Mouse (Mus musculus): ENCODE data around the gene Mapk8ip1.

The Mapk8ip1 gene

DNA sequence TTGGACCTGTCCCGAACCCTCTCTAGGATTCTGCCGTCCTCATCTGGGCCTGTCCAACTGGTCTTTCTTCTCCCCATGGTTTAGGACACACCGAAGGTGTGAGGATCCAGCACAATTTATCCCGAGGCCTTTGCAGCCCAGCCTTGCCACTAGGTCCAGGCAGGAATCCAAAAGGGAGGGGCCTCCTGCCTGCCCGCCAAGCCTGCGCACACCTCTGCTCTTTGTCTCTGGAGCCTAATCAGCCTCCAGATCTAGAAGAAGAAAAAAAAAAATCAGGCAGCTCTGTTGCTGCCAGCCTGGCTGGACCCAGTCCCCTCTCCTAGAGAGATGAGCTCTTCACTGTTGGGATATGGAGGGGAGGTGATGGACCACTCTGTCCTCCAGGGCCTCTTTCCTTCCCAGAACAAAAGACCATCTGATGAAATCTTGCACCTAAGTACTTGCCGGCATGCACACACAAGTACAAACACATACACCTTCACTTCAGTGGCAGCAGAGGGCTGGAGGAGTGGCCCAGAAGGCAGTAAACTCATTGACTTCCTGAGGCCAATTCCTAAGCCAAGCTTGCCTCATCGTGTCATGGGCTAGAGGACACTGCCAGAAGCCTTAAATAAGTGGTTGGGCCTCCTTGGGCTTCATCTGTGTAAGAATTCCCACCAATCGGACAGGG, 28.2 kb downstream of the Mapk8ip1 start:
- peak; percentile 17 for DNase-seq (ENCODE audit: low spot score)

DNA sequence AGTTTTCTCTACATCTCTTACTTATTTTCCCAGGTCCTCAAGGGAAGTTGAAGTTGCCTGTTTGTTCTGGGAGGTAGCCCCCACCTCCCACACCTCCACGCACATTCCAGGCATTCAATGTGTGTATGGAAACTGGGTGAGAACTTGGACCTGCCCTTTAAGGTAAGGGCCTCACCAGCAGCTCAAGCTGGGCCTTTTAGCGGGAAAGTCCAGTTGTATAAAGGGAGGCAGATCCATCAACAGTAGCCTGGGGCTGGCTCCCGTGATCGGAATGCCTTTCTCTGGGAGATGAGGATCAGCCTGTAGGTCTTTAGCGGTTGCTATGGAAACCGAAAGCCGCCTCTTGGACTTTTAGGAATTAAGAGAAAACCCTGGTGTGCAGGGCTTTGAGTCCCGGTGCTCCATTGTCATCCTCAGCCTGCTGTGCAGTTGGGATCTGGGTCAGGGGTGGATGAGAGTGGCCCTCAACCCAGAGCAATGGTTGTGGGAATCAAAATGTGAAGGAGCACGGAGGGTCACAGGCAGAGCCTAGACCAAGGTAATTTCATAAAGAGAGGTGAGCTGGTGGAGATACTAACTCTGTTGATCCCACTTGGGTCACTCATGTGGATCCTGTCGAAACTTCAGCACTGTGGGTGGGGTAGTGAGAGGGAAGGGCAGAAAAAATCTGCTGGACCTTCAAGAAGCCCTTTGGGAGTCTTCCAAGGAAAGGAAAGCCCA, 28.9 kb downstream of the Mapk8ip1 start:
- peak; percentile 83 for DNase-seq (ENCODE audit: low spot score)

DNA sequence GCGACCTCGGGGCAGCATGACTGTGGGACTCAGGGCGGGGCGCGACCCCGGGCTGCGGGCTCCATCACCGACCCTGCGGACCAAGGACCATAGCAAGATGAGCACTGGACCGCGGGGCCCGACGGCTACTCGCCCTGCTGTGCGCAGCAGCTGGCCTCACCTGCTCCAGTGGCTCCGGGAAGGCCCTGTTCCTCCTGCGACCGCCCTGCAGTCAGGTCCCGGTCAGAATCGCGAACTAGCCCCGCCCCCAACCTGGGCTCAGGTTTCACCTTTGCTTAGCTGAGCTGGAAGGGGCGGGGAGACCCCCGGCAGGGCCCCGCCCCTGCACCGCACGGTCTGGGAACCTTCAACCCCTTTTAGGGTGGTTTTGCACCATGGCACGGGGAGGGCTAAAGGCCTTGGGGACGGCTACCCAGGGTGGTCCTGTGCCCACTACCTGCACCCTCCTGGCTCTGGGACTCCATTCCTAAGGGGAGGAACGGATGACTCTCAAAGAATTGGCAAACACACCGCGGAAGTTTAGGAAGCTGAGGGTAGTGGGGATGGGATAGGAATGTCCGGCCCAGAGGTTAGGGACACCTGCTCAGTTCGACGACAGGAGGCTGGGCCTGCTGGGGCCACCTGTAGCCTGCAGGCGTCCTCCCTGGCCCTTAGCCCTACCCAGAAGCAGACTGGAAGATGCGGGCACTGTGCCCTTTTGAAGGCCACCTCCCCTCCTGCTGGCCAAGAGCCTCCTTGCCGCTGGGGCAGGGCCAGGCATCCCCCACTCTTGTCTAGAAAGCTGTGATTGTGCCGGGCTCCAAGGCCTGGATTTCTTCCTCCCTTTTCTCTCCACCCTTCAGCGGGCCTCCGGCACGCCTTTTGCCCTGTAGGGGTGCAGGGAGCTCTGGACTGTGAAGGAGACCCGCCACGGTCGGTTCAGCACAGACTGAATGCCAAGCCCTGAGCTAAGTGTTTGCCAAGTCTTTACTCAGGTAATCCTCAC, 29.9 kb downstream of the Mapk8ip1 start:
- DNase-seq (ENCODE audit: low spot score): peak; percentile 77

DNA sequence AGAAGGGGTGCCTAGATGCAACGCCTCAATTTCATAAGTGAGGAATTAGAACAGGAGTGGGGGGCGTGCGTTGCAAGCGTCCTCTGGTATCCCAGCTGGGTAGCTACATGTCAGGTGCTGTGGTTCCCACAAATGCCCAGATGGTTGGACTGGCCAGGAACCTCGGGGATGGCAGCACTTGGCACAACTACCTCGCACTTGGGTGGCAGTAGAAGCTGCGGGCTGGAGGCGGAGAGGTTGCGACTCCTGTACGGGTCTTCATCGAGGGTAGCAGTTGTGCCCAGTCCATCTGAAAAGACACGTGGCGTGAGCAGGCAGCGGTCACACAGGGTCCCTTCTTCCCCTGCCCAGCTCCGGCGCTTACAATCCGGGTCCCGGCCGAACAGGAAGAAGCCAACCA, 30.7 kb downstream of the Mapk8ip1 start:
- DNase-seq (ENCODE audit: low spot score): peak; percentile 15

DNA sequence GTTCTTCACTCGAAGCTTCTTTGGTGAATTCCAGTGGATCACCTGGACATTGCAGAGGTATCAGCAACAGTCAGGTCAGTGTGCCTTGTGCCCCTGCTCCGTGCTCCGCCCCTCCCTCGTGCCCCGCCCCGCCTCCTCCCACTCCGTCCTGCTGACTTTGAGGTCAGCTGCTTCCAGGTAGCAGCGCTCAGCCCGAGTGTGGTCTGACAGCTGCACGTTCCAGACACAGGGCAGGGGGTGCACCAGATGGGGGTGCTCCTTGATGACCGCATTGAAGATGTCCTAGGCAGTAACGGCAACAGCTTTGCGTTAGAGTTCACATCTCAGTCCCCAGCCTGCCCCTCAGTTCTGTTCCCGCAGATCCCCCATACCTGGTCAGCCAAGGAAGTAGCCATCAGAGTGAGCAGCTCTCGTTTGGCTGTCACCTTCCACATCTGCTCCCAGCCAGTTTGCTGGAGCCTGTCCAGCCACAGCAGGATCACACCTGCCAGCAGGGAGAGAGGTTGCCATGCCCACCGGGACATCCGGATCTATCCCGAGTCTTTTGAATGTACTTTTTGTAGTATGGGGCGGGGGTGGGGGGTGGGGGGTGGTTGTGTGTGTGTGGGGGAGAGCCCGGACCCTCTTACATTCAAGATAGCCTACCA, 33.6 kb downstream of the Mapk8ip1 start:
- no peak for DNase-seq (ENCODE audit: low spot score)

DNA sequence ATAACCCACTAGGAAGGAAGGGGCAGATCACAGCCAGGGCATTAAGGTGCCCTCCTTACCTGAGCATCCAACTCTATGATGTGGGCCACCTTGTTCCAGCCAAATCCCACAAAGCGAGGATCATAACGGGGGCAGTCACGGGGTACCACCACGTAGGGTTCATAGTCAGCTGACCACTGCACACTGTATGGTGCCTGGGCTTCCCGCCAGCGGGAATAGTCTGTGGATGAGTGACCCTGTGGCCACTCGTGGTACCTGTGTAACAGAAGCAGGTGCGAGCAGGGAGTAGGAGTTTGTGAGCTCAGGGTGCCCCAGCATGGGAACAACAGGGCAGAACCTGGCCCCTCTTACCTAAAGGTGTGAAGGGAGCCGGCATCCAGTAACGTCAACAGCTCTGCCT, 35.5 kb downstream of the Mapk8ip1 start:
- no peak for DNase-seq (ENCODE audit: low spot score)

DNA sequence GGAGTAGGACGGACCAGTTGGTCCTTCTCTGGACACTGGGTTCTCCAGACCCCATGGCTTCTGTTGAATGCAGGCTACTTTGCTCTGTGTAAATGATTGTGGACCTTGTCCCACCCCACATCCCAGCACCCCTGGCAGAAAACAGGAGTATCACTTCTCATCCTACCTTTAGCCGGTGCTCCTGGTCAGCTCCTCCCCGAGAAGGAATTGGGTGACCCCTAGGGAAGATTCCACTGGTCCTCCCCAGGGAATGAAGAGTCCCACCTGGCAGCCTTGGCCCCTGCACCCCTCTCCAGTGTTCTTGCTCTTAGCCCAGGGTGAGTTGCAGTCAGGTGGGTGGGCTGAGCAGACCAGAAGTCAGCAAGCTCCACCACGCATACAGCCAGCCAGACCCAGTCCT, 37.0 kb downstream of the Mapk8ip1 start:
- DNase-seq (ENCODE audit: low spot score): no peak

DNA sequence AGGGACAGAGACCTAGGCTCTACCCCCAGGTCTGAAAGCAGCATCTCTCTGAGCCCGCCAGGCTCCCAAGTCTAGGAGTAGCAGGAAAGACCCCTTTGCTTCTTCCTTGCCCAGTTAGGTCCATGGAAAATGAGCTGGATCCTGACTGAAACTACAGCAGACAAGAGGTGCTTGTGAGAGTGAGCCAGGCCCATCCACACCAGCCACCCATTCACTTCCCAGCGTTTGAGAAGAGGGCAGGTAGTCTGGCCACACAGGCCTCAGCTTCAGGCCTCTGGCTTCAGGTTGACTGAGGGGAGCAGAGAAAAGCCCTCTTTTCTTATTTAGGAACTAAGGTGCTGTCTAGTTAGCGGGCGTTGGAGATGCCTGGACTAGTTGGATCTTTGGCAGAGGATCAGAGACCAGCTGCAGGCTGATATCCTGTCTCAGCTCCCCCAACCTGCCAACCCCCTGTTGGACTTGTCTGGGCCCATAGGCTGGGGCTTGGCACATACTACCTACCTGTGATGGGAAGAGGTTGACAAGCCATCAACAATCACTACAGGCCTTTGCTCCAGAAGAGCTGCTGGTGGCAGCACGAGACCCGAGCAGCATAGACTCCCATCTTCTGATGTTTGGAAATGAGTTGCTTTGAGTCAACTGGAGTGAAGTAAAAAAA, 38.4 kb downstream of the Mapk8ip1 start:
- DNase-seq (ENCODE audit: low spot score): no peak

DNA sequence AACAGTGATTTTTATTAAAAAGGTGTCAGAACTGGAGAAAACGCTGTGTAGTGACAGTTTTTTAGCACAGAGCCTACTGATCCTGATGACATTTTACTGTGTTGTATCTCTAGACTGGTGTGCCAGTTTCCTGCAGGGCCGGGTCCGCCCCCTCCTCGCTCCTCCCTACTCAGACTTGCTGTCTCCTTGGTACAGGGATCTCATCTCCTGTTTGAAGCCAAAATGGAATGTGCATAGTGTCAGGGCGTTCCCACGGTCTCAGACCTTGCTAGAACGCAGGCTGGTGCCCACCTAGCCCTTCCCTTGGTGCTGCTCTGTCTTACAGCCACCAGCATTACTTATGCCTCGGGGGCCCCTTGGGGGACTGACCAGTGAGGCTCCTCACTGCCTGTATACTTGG, 39.3 kb downstream of the Mapk8ip1 start:
- DNase-seq (ENCODE audit: low spot score): no peak

DNA sequence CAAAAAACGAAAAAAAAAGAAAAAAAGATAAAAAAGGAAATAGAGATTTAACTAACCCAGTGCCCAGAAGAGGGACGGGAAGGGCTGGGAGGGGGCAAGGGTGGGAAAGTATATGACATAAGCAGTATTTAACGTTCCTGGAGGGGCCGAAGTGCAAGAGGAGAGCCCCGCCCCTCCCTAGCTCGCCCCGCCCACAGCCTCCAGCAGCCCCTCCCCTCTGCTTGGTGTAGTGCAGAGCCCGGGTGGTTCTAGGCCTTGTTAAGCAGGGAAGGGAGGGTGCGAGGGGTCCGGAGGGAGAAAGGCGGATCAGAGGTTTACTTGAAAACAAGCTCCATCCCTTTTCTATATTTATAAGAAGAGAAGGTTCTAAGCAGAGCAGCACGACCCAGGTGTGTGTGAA, 40.2 kb downstream of the Mapk8ip1 start:
- no peak for DNase-seq (ENCODE audit: low spot score)

DNA sequence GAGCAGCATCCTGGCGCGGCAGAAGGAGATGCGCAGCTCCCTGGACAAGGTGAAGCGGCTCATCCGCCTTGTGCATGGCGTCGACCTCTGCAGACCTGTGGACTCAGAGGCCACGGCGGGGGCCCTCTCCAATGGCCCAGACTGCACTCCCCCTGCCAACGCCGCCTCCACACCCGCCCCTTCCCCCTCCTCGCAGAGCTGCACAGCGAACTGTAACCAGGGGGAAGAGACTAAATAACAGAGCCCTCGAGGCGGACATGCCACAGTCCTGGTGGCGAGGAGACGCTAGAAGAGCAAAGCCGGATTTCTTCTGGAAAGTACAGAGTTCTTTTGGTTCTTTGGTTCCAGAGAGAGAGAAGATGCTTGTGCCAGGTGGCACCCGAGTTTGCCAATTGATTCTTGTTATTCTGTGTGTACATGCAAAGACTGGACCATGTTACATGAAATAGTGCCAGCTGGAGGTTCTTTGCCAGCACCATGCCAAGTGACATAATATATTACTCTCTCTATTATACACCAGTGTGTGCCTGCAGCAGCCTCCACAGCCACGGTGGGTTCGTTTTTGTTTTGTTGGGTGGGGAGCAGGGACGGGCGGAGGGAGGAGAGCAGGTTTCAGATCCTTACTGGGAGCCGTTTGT, 40.8 kb downstream of the Mapk8ip1 start:
- DNase-seq (ENCODE audit: low spot score): no peak

DNA sequence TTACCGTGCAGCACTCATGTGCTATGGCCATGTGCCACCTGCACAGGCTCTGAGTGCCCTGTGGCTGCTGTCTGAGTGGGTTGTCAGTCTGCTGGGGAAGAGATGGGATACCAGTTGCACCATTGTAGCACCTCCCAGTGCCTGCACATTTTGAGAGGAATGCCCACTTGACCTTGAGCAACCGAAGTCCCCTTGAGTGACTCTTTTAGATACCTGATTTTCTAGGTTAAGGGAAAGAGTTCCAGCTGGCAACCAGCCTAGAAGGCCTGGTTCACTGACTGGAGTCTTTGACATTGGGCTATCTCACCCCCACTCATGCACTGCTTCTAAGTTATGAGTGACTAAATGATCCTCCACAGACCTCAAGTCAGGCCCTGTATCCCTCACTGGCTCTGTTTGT, 41.8 kb downstream of the Mapk8ip1 start:
- no peak for DNase-seq (ENCODE audit: low spot score)

DNA sequence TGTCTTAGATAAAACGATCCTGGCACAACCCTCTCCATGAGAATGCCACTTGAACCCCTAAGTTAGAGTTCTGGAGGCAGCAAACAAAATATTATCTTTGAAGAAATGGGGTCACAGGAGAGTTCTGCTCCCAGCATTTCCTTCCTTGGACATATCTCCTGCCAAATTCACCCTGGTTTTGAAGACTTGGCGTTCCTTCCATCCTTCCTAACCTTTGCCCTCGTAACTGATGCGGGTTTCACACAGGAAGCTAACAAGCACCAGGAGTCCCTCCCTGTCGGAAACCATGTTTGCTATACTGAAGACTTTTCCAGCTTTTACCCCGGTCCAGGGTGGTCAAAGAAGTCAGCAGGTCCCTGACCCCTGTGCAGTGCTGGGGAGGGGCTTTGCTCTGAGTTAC, 46.8 kb downstream of the Mapk8ip1 start:
- DNase-seq (ENCODE audit: low spot score): no peak

DNA sequence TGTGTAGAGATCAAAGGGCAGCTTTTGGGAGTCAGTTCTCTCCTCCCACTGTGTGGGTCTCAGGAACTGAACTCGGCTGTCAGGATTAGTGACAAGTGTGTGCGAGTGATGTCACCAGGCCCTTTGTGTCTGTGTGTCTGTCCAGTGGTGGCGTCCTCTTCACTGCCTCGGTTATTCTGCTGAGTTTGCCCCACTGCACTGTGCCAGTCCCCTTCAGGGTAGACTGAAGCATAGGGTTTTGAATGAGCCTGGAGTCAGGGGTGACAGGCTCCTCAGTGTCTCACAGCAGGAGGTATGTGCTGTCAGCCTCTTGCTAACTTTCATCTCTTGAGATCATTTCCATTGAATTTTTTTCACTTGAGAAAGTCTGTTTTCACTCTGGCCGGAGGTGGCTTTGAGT, 47.7 kb downstream of the Mapk8ip1 start:
- DNase-seq (ENCODE audit: low spot score): no peak

DNA sequence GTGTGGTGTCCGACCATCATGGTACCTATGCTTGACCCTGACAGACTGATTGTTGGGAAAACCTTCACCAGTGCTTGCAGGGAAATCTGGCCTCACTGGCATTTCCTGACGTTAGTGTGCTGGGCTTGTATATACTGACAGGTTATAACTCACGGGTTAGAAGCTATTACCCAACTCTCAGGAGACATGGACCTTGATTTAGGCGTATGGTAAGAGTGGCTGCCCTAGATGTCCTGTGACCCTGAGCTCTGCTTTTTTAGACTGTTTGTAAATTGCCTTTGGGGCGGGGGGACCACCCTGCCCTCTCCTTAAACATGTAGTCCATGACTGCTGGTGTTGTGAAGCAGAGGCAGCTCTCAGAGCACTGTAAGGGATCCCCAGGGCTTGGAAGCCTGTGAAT, 50.4 kb downstream of the Mapk8ip1 start:
- peak; percentile 12 for DNase-seq (ENCODE audit: low spot score)

DNA sequence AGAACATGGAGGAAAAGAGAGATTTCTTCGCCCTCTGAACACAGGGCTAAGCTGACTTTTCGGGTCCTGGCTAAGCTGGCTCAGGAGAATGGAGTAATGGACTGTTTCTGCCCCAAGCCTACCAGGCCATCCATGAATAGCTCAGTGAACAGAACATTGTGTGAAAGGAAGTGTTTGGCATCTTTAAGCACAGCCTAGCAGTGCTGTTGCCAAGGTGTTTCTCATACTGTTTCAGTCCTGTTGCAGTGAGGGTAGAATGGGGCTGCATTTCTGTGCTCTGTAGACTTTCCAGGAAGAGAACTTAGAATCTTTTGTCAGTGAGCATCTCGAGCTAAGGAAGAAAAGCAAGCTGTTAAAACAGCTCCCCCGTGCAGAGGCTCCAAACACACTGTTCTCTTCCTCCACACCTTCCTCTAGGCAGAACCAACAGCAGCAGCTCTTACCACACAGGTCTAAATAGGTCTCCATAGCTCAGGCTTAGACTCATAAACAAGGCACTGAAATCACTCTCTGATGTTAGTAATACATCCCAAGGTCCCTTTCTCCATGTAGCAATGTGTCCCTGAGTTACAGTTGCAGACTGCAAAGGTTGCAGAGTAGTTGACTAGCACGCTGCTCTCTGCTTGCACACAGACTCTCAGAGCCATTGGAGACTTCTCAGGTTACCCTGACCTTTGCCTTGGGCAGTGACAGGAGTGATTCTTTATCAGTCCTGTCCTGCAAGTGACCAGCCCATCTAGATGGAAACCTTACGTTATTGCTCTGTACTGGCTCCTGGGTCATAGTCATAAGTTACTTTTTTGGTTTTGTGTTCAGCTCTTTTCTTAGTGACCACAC, 51.3 kb downstream of the Mapk8ip1 start:
- DNase-seq (ENCODE audit: low spot score): peak; percentile 50

DNA sequence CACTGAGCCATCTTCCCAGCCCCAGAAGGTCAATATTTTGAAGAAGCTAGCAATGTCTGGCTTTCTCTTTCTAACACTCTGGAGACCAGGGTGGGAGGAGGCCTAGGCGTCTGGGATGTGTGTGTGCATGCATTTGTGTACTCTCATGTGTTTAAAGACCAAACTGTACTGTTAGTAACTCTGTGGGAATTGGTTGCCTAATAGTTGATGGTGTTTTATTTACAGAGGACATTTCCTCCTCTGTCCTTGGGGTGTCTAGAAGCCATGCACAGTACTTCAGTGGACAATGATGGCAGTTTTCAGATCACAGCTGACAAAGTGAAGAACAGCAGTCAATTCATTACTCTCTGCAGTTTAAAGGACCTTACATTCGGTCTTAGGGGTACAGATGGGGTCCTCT, 53.9 kb downstream of the Mapk8ip1 start:
- no peak for DNase-seq (ENCODE audit: low spot score)

DNA sequence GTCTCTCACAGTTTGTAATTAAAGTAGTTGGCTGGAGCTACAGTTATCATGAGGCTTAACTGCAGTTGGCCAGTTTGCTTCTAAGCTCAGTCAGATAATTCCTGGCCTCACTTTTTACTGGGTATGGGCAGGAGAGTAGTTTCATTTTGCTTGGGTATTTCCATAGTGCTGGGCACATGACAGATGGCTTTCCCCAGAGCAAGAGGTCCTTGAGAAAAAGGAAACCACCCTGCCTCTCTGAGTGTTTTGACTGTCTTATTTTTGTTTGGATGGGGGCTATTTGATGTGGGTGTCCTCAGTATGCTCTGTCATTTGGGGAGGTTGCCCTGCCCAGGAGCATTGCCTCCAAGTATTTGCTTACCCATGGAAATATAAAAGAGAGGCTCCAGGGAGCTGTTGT, 58.6 kb downstream of the Mapk8ip1 start:
- DNase-seq (ENCODE audit: low spot score): no peak

All from embryo, embryonic 10.5 days (tissue).